Mouse (Mus musculus): ENCODE data around the gene Naglu. TPM values are rescaled to one million over a fixed set of nuclear protein-coding genes. Genes with fewer than 3 reads are reported as not detected.
A peak's percentile ranks its signal among the peaks of the same experiment; 100 is the strongest.

Naglu gene
- polyA plus RNA-seq, 1 experiment from 2014 or later: 26.5 TPM

- no peaks in the 10 kb centered on the region for H3K9me3 ChIP-seq (replicated peaks; ENCODE audit: low read length)
- H3K27ac ChIP-seq: peak within 1 kb of the TSS; percentile 96
- peak; percentile 75 for TF ChIP-seq CTCF (IDR thresholded peaks at IDR 0.05; ENCODE audit: low read depth)
- H3K27me3 ChIP-seq (ENCODE audit: insufficient read depth, low read length): no peaks in the 10 kb centered on the region
- peak within 1 kb of the TSS; percentile 84 for H3K4me2 ChIP-seq (ENCODE audit: low read length)
- DNase-seq (ENCODE audit: low spot score) (peak; percentile 96), ATAC-seq (replicated peaks; ENCODE audit: low FRiP score, low read depth) (peak; percentile 93)
- peak within 1 kb of the TSS; percentile 62 for H3K4me3 ChIP-seq (replicated peaks; ENCODE audit: low read depth, low read length)
- WGBS: under 1% methylated on average over 43 of the region's 43 CpGs
- peaks cover 62% of the 10 kb centered on the region for H3K36me3 ChIP-seq (ENCODE audit: insufficient read depth, low read length)
- peak within 1 kb of the TSS; percentile 69 for H3K9ac ChIP-seq (ENCODE audit: low read depth, low read length)
- no peaks in the 10 kb centered on the region; the same call in 1 of the 2 replicates for H3K4me1 ChIP-seq (replicated peaks; ENCODE audit: insufficient read depth, low read length)
These were observed 25.7 kb downstream of the Naglu start, which contains the start of gene Psmc3ip for GRCm38 (mm10) chr11:101095314-101096024. Psmc3ip (minus strand) TSS chr11:101095436.

GRCm38 (mm10) chr11:101098231-101098630 is 28.4 kb downstream of the Naglu start:
- Histone ChIP-seq H3K4me2 (ENCODE audit: low read length) (no peak overlapping the region), H3K4me1 (replicated peaks; ENCODE audit: insufficient read depth, low read length) (no peaks in the 10 kb centered on the region; the same call in 1 of the 2 replicates), H3K36me3 (ENCODE audit: insufficient read depth, low read length) (peaks cover 59% of the 10 kb centered on the region), H3K27me3 (ENCODE audit: insufficient read depth, low read length) (no peaks in the 10 kb centered on the region), H3K9me3 (replicated peaks; ENCODE audit: low read length) (no peaks in the 10 kb centered on the region), H3K27ac (no peak overlapping the region), H3K4me3 (replicated peaks; ENCODE audit: low read depth, low read length) (no peak overlapping the region), H3K9ac (ENCODE audit: low read depth, low read length) (no peak overlapping the region)
- TF ChIP-seq CTCF (IDR thresholded peaks at IDR 0.05; ENCODE audit: low read depth): no peak
- WGBS: 75% methylated on average over 8 of the region's 8 CpGs
- DNase-seq (ENCODE audit: low spot score) (no peak), ATAC-seq (replicated peaks; ENCODE audit: low FRiP score, low read depth) (no peak)

GRCm38 (mm10) chr11:101103011-101103410 is 33.2 kb downstream of the Naglu start:
- H3K4me3 ChIP-seq (replicated peaks; ENCODE audit: low read depth, low read length): no peak overlapping the region
- H3K4me2 ChIP-seq (ENCODE audit: low read length): no peak overlapping the region
- peaks cover 55% of the 10 kb centered on the region for H3K36me3 ChIP-seq (ENCODE audit: insufficient read depth, low read length)
- H3K27me3 ChIP-seq (ENCODE audit: insufficient read depth, low read length): no peaks in the 10 kb centered on the region
- ATAC-seq (replicated peaks; ENCODE audit: low FRiP score, low read depth) (no peak), DNase-seq (ENCODE audit: low spot score) (no peak)
- no peaks in the 10 kb centered on the region for H3K4me1 ChIP-seq (replicated peaks; ENCODE audit: insufficient read depth, low read length)
- H3K9me3 ChIP-seq (replicated peaks; ENCODE audit: low read length): no peaks in the 10 kb centered on the region
- WGBS: 92% methylated on average over 5 of the region's 5 CpGs
- TF ChIP-seq CTCF (IDR thresholded peaks at IDR 0.05; ENCODE audit: low read depth): no peak
- H3K9ac ChIP-seq (ENCODE audit: low read depth, low read length): no peak overlapping the region
- H3K27ac ChIP-seq: no peak overlapping the region

GRCm38 (mm10) chr11:101109351-101109750 is 39.5 kb downstream of the Naglu start:
- Histone ChIP-seq H3K36me3 (ENCODE audit: insufficient read depth, low read length) (peaks cover 5% of the 10 kb centered on the region), H3K4me2 (ENCODE audit: low read length) (no peak overlapping the region), H3K9me3 (replicated peaks; ENCODE audit: low read length) (no peaks in the 10 kb centered on the region), H3K27ac (no peak overlapping the region), H3K4me3 (replicated peaks; ENCODE audit: low read depth, low read length) (no peak overlapping the region), H3K4me1 (replicated peaks; ENCODE audit: insufficient read depth, low read length) (no peaks in the 10 kb centered on the region), H3K9ac (ENCODE audit: low read depth, low read length) (no peak overlapping the region), H3K27me3 (ENCODE audit: insufficient read depth, low read length) (no peaks in the 10 kb centered on the region)
- no peak for ATAC-seq (replicated peaks; ENCODE audit: low FRiP score, low read depth)
- DNase-seq (ENCODE audit: low spot score): no peak
- TF ChIP-seq CTCF (IDR thresholded peaks at IDR 0.05; ENCODE audit: low read depth): no peak
- 77% methylated on average over 4 of the region's 4 CpGs for WGBS

- WGBS: 45% methylated on average over 5 of the region's 5 CpGs
- Histone ChIP-seq H3K36me3 (ENCODE audit: insufficient read depth, low read length) (no peaks in the 10 kb centered on the region; the same call in none of the 2 replicates), H3K4me3 (replicated peaks; ENCODE audit: low read depth, low read length) (no peak overlapping the region), H3K27me3 (ENCODE audit: insufficient read depth, low read length) (no peaks in the 10 kb centered on the region), H3K9ac (ENCODE audit: low read depth, low read length) (no peak overlapping the region), H3K9me3 (replicated peaks; ENCODE audit: low read length) (no peaks in the 10 kb centered on the region), H3K4me2 (ENCODE audit: low read length) (no peak overlapping the region), H3K27ac (no peak overlapping the region), H3K4me1 (replicated peaks; ENCODE audit: insufficient read depth, low read length) (no peaks in the 10 kb centered on the region)
- ATAC-seq (replicated peaks; ENCODE audit: low FRiP score, low read depth): no peak
- no peak for DNase-seq (ENCODE audit: low spot score)
- no peak for TF ChIP-seq CTCF (IDR thresholded peaks at IDR 0.05; ENCODE audit: low read depth)
These were observed 40.9 kb downstream of the Naglu start for GRCm38 (mm10) chr11:101110708-101111107.

GRCm38 (mm10) chr11:101111178-101111577 is 41.4 kb downstream of the Naglu start:
- H3K9ac ChIP-seq (ENCODE audit: low read depth, low read length): no peak overlapping the region
- H3K4me1 ChIP-seq (replicated peaks; ENCODE audit: insufficient read depth, low read length): no peaks in the 10 kb centered on the region
- no peak overlapping the region for H3K4me3 ChIP-seq (replicated peaks; ENCODE audit: low read depth, low read length)
- 91% methylated on average over 4 of the region's 4 CpGs for WGBS
- no peak for ATAC-seq (replicated peaks; ENCODE audit: low FRiP score, low read depth)
- no peaks in the 10 kb centered on the region for H3K36me3 ChIP-seq (ENCODE audit: insufficient read depth, low read length)
- DNase-seq (ENCODE audit: low spot score): no peak
- H3K27ac ChIP-seq: no peak overlapping the region
- H3K9me3 ChIP-seq (replicated peaks; ENCODE audit: low read length): no peaks in the 10 kb centered on the region
- no peak overlapping the region for H3K4me2 ChIP-seq (ENCODE audit: low read length)
- TF ChIP-seq CTCF (IDR thresholded peaks at IDR 0.05; ENCODE audit: low read depth): no peak
- no peaks in the 10 kb centered on the region for H3K27me3 ChIP-seq (ENCODE audit: insufficient read depth, low read length)

All from kidney, postnatal 0 days (tissue).